In the genomic region with DNA sequence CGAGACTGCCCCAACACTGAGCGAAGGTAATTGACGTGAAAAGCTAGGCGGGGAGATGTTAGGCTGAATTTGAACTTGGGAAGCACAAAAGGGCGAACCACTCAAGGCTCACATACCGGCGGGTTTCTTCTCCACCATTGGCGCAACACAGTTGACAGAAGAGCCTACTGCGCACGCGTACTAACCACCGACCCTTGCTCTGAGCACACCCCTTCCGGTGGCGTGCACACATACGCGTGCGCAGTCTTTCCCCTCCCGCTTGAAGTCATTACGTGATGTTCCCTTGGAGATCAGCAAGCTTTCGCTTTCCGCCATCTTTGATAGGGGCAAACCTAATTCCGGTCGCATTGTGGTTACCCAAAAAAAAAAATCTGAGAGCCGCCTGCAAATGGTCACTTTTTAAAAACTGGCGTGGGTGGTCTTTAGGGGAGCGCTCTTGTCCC, we compare ENCODE assay signal across 8 mouse cellular contexts. TPM values are rescaled to one million over a fixed set of nuclear protein-coding genes. Genes with fewer than 3 reads are reported as not detected.
DNase-seq lines count a peak whose midpoint lies in the region; ATAC-seq lines count a peak whose summit lies in the region.

A gene (plus strand): TSS at position 325 of the 443 bp plus-strand sequence.

- no peaks in the 10 kb centered on the region for H3K9me3 ChIP-seq in hindbrain, embryonic 11.5 days (ENCODE audit: control insufficient read depth, low read length)

- H3K27ac ChIP-seq in hindbrain, embryonic 11.5 days (ENCODE audit: low read depth, low read length) = peak within 1 kb of the TSS; percentile 95

- H3K4me2 ChIP-seq in hindbrain, embryonic 11.5 days (replicated peaks; ENCODE audit: low read depth, low read length) = peak within 1 kb of the TSS; percentile 91

- H3K36me3 ChIP-seq in hindbrain, embryonic 11.5 days (ENCODE audit: control insufficient read depth, insufficient read depth, low read length) = peaks cover 3% of the 10 kb centered on the region

- DNase-seq in Muller cell, postnatal 12 days (ENCODE audit: inconsistent ontology term) = peak; percentile 94
- DNase-seq in cerebellum, adult 9-11 months = peak; percentile 98
- peak; percentile 95 to 98 for DNase-seq in frontal cortex, adult 2 months (ENCODE audit: extremely low spot score in 1 of 2, low spot score in 1 of 2)
- peak; percentile 99 for DNase-seq in hindbrain, embryonic 11.5 days (ENCODE audit: low spot score)
- DNase-seq in layer of hippocampus, postnatal 10 days (ENCODE audit: low spot score in 2 of 2) = peak; percentile 95 to 96
- DNase-seq in lung, postnatal 10 days = peak; percentile 98
- DNase-seq in ovary, postnatal 36 days (ENCODE audit: low spot score) = peak; percentile 93
- DNase-seq in thymus, postnatal 36 days = peak; percentile 93 to 97

- H3K9ac ChIP-seq in hindbrain, embryonic 11.5 days (ENCODE audit: low read depth, low read length) = peak within 1 kb of the TSS; percentile 96

- WGBS in hindbrain, embryonic 11.5 days = under 1% methylated on average over 26 of the region's 26 CpGs

- H3K4me1 ChIP-seq in hindbrain, embryonic 11.5 days (replicated peaks; ENCODE audit: control insufficient read depth, insufficient read depth, low read length) = peaks cover 4% of the 10 kb centered on the region; the same call in 1 of the 2 replicates

- peak; percentile 90 for ATAC-seq in hindbrain, embryonic 11.5 days (ENCODE audit: low FRiP score)

- H3K27me3 ChIP-seq in hindbrain, embryonic 11.5 days (ENCODE audit: control insufficient read depth, insufficient read depth, low read length) = no peaks in the 10 kb centered on the region

- H3K4me3 ChIP-seq in hindbrain, embryonic 11.5 days (ENCODE audit: low read depth, low read length) = peak within 1 kb of the TSS; percentile 89

RNA-seq across cellular contexts. Expression of the gene that starts here (rescaled TPM):
- polyA plus RNA-seq in frontal cortex, adult 2 months (2012; rRNA removed) = 36.3 and 39.0 TPM in 2 replicates
- 26.0 and 32.4 TPM in 2 replicates for polyA plus RNA-seq in hindbrain, embryonic 11.5 days (2014; fragmentation: Nextera tagmentation; extraction: Ambion mirVana)
- 10 to 100 TPM; 38.5 to 44.0 TPM for total RNA-seq in layer of hippocampus, postnatal 10 days (2021)

Comparison
In these comparisons a context has a peak if more than half of its experiments do, and no peak if none do; other contexts are left out.
1. Peak in every context shown above with its lines: DNase-seq, ATAC-seq, H3K4me3 ChIP-seq and H3K27ac ChIP-seq.